ENCODE assay signal across 8 mouse cellular contexts in genomic region chr13:42709611-42710331, GRCm38 (mm10). TPM values are rescaled to one million over a fixed set of nuclear protein-coding genes. Genes with fewer than 3 reads are reported as not detected.
DNase-seq lines count a peak whose midpoint lies in the region; ATAC-seq lines count a peak whose summit lies in the region.

No protein-coding gene starts in this region.

- H3K36me3 ChIP-seq in hindbrain, embryonic 11.5 days (ENCODE audit: control insufficient read depth, insufficient read depth, low read length) = no peaks in the 10 kb centered on the region
- H3K36me3 ChIP-seq in midbrain, embryonic 14.5 days (ENCODE audit: control insufficient read depth, insufficient read depth, low read length) = no peaks in the 10 kb centered on the region

- H3K4me3 ChIP-seq in hindbrain, embryonic 11.5 days (ENCODE audit: low read depth, low read length) = peak overlapping the region; percentile 58
- peak overlapping the region; percentile 66 for H3K4me3 ChIP-seq in midbrain, embryonic 14.5 days (replicated peaks; ENCODE audit: low read depth, low read length)

- DNase-seq in frontal cortex, postnatal 36 days (ENCODE audit: low spot score in 2 of 2) = no peak
- peak; percentile 60 for DNase-seq in right cerebral cortex, adult 18-20 months
- DNase-seq in right cerebral cortex, adult 2 months (ENCODE audit: low spot score in 2 of 2) = no peak
- DNase-seq in hindbrain, embryonic 11.5 days (ENCODE audit: low spot score) = peak; percentile 69
- peak; percentile 83 for DNase-seq in midbrain, embryonic 14.5 days
- DNase-seq in thymus, adult 18-20 months = no peak
- DNase-seq in spleen, adult 18-20 months = no peak

- peak overlapping the region; percentile 84 for H3K4me2 ChIP-seq in hindbrain, embryonic 11.5 days (replicated peaks; ENCODE audit: low read depth, low read length)
- H3K4me2 ChIP-seq in midbrain, embryonic 14.5 days (ENCODE audit: low read length) = peak overlapping the region; percentile 60

- peak overlapping the region; percentile 67 for H3K27ac ChIP-seq in hindbrain, embryonic 11.5 days (ENCODE audit: low read depth, low read length)
- H3K27ac ChIP-seq in midbrain, embryonic 14.5 days (replicated peaks; ENCODE audit: low read depth, low read length) = peak overlapping the region; percentile 86

- peak; percentile 21; the same call in 1 of the 2 replicates for ATAC-seq in frontal cortex, adult (ENCODE audit: low TSS enrichment)
- ATAC-seq in hindbrain, embryonic 11.5 days (ENCODE audit: low FRiP score) = peak; percentile 88
- peak; percentile 86 for ATAC-seq in midbrain, embryonic 14.5 days (ENCODE audit: low FRiP score, low TSS enrichment)

- peak overlapping the region; percentile 74 for H3K9ac ChIP-seq in hindbrain, embryonic 11.5 days (ENCODE audit: low read depth, low read length)
- H3K9ac ChIP-seq in midbrain, embryonic 14.5 days (replicated peaks; ENCODE audit: low read length) = peak overlapping the region; percentile 93

- no peaks in the 10 kb centered on the region for H3K4me1 ChIP-seq in hindbrain, embryonic 11.5 days (replicated peaks; ENCODE audit: control insufficient read depth, insufficient read depth, low read length)
- peaks cover 19% of the 10 kb centered on the region for H3K4me1 ChIP-seq in midbrain, embryonic 14.5 days (ENCODE audit: control insufficient read depth, insufficient read depth, low read length)

- WGBS in hindbrain, embryonic 11.5 days = 1% methylated on average over 39 of the region's 39 CpGs
- WGBS in midbrain, embryonic 14.5 days = under 1% methylated on average over 39 of the region's 39 CpGs

- no peaks in the 10 kb centered on the region for H3K27me3 ChIP-seq in hindbrain, embryonic 11.5 days (ENCODE audit: control insufficient read depth, insufficient read depth, low read length)
- H3K27me3 ChIP-seq in midbrain, embryonic 14.5 days (ENCODE audit: control insufficient read depth, insufficient read depth, low read length) = no peaks in the 10 kb centered on the region

- no peaks in the 10 kb centered on the region for H3K9me3 ChIP-seq in hindbrain, embryonic 11.5 days (ENCODE audit: control insufficient read depth, low read length)
- no peaks in the 10 kb centered on the region for H3K9me3 ChIP-seq in midbrain, embryonic 14.5 days (ENCODE audit: control insufficient read depth, low read length)

RNA-seq across cellular contexts. Expression of gene Phactr1, which starts 29.3 kb away (rescaled TPM):
- 18.7 and 19.1 TPM in 2 replicates for polyA plus RNA-seq in hindbrain, embryonic 11.5 days (2014; fragmentation: Nextera tagmentation; extraction: Ambion mirVana)
- 62.2 and 63.8 TPM in 2 replicates for polyA plus RNA-seq in midbrain, embryonic 14.5 days (2014; fragmentation: Nextera tagmentation; extraction: Ambion mirVana)

Comparison
In these comparisons a context has a peak if more than half of its experiments do, and no peak if none do; other contexts are left out.
1. DNase-seq: peak in right cerebral cortex, adult 18-20 months (single experiment), hindbrain, embryonic 11.5 days (single experiment) and midbrain, embryonic 14.5 days (single experiment); none in frontal cortex, postnatal 36 days (0 of 2), right cerebral cortex, adult 2 months (0 of 2), thymus, adult 18-20 months (0 of 2) and spleen, adult 18-20 months (0 of 2).
2. ATAC-seq: peak in every context shown above with its lines; median percentile 88 in hindbrain, embryonic 11.5 days; 86 in midbrain, embryonic 14.5 days; 21 in frontal cortex, adult.